Mouse (Mus musculus) kidney, adult 18-20 months (tissue): ENCODE data around the gene Babam2.

Experiments used
- DNase-seq: peaks from one replicate; pipeline ENCODE4 v3.0.0; 2021

Gene Babam2

GRCm38 (mm10) chr5:31892631-31893030 lies 195.1 kb downstream of the Babam2 start:
- DNase-seq = no peak

DNA sequence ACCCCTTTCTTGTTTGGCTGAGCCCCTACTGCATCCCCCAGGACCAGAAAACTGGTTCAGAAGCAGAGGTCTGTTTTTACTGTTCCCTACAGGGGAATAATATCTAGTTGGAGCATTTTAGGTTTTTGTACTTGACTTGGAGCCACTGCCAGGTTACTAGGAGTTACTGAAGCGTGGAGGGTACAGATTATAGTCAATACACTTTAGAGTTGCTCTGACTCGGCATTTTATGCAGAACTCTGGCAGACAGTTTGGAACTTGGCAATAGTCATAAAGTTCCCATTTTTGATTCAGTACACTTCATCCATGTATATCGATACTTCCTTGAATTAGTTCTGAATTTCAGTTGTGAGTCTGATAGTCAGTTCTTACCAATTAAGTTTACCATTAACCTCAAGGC lies 202.4 kb downstream of the Babam2 start:
- no peak for DNase-seq

GRCm38 (mm10) chr5:31902144-31902543 lies 204.7 kb downstream of the Babam2 start:
- DNase-seq = no peak

- DNase-seq = no peak
Measured at GRCm38 (mm10) chr5:31902891-31903290, 205.4 kb downstream of the Babam2 start.

DNA sequence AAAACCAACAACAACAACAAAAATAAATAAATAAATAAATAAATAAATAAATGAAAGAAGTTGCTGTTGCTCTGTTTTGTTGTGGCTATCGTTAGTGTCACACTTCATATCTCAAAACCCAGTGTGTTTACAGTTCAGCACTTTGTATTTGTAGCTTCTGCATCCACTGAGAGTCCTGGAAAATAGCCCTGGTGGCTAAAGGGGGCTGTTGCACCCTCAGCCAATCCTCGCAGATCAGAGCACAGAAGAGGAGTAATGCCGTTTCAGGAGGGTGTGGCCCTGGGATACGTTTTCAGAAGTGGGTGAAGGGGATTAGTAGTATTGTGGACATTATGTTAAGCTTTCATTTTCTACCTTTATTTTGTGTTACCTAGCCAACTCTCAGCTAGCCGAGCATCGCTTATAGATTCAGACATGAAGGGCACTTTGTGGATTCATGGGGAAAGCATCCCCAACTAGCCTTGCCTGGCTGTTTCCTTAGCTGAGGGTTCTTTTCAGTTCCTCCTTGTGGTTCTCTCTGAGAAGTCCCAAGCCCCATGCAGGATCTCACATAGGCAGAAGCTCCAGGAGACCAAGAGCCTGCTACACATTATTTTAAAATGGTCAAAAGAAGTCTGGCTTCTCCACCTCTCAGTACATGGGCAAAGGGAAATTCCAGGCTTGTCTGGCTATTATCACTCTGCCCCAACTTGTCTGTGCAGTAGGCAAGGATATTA lies 207.6 kb downstream of the Babam2 start:
- no peak for DNase-seq

- DNase-seq = no peak
Measured at GRCm38 (mm10) chr5:31905808-31906207, 208.3 kb downstream of the Babam2 start.

DNA sequence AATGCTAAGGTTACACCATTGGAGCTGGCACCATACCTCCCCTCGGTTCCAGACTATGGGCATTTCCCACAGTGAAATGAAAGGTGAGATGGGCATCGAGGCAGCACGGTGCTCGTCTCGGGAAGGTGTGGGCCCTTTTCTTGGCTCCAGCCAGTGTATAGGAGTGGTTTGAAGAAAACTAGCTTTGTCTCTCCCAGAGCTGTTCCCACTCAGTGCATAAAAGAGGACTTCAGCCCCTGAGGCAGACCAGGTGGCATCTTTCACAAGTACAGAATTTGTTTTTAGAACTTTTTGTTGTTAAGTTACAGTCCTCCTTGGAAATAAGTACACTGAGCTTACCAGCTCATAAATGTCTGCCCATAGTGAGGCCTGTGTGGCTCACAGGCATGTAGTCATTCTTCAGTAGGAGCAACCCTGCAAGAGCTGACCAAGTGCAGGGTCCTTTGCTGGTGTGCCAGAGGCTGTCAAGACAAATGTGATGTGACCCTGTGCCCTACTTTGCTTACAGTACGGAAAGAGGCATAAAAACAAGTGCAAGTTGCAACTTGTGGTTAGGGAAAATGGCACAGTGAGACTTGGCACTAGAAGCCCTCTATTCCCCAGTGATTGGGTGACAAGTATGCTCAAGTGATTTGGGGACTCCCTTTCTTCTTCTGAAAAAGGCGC lies 208.9 kb downstream of the Babam2 start:
- DNase-seq = no peak

DNA sequence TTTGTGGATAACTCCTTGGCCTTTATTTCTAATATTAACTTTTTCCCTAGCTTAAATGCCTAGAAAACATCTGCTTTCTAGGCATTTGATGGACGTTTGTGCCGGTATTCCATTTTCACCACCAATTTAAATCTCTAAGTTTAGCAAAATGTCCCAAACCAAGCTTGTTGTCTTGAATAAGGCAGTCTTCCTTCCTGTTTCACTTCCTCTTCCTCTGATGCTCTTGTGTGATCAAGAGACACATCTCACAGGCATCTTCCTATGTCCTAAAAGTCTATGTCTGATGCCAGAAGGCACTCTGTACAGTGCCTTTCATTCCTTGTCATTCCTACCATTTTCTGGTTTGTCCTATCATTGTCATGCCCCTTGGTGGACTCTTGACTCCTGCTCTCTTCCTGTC lies 210.5 kb downstream of the Babam2 start:
- DNase-seq = no peak

DNA sequence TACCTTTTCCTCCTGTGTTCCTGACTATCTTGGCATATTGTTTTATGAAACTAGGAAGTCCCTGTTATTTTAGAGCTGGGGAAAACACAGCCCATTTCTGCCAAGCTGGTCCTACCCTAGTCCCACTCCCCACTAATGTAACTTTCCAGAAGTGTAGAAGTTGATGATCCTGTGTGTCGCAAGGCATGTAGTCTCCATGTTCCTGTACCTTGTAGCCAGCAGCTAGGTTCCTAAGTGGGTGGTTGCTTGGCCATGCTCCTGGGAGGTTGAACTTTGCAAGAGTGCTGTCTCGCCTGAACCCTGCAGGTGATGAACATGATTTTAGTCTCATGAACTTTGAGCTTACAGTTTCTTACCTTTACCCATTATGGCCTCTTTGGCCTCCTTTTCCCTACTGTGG lies 211.3 kb downstream of the Babam2 start:
- no peak for DNase-seq

DNA sequence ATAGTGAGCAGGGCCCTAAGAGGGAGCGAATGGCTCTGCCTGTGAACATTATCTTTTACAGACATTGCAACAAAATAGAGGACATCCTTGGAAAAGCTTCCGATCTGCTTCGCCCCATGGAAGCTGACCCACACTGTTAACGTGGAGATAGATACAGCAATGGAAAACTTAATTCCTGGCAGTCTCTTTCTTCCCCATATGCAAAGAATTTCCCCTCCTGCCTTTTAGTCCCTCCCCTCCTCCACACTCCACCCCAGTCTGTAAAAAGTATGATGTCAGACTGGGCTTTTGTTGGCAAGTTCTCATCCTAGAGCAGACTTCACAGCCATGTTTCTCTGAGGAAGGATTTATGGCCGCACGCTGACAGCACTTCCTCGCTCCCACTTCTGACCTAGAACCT lies 218.8 kb downstream of the Babam2 start:
- DNase-seq = no peak

DNA sequence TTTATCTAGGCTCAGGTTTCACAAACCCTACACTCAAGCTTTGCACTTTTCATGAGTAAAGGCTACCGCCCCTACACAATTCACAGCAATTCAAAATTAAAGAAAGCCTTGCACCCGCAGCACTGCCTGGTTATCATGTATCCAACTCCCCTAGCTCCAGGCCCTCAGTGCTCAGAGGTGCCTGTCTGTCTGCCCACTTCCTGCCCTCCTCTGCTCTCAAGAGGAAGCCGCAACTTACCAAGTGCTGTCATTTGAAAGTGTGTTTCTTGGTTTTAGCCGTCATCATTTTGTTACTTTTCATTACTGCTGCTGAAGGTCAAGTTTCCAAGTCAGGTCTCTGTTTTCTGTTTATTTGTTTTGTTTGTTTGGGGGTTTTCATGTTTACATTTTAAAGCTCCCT lies 221.1 kb downstream of the Babam2 start:
- no peak for DNase-seq

DNA sequence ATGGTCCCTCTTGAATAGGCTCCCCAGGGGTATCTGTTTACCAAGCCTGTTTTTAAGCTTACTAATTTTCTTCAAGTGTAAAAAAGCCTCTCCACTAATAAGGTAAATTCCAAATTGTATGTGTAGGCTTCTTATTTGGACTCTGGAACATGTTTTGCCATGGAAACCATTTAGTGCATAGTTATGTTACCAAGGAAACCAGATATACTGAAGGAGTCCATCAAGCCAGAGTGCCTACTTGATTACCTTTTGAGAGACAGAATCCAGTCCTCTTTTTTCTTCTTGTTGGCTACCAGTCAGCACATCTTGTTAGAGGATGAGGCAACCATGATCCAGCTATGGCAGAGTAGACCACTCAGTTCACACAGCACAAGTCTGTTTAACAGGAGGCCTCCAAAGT lies 222.6 kb downstream of the Babam2 start:
- no peak for DNase-seq

DNA sequence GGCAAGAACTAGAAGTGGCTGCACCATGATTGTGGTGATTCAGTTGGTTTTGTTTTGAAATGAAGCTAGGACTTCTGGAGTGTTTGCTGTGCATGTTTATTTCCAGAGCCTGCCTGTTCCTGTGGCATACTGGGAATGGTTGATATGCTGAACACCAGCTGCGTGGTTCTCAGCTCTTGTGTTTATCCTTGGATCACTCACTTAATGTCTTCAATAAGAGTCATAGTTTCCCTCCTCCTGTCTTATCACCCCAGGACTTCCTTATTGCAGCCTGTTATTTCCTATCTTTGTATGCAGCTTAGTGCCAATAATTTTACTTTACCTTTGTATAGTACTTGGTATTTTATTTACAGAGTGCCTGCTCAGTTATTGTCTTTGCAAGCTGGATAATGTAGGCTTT lies 223.4 kb downstream of the Babam2 start:
- no peak for DNase-seq

DNA sequence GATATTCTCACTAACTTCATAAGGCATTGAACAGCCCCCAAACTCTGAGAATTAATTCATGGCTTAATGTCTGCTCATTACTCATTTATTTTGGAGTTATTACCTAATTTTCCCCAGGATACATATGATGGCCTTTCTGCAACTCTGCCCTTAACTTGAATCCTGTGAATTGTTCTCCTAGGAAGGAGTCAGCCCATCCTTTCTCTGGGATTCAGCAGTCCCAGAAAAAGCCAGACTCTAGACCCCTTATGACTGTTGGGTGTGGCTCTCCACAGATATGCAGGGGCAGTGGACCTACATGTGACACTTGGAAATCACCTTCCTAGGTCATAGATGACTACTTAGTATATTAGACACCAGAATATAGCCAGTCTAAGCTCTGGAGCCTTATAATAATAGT lies 226.6 kb downstream of the Babam2 start:
- DNase-seq = no peak

- no peak for DNase-seq
Measured at GRCm38 (mm10) chr5:31926551-31926950, 229.1 kb downstream of the Babam2 start.

DNA sequence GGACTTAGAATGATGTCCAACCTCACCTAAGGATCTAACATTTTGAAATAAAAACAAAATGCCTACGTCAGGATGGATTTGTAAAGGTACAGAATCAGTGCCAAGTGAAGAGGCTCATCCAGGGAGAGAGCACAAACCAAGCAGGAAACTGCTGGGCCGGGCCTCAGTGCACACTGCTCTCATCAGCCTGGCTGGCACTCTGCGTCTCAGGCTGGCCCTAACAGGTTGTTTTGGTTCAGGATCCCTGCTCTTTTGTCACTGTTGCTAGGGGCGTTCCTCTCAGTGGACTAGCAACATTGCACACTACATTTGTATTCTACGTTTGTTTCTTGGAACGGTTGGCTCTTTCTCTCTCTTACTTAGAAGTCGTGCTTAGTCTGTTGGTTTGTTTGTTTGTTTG lies 231.5 kb downstream of the Babam2 start:
- DNase-seq = no peak

DNA sequence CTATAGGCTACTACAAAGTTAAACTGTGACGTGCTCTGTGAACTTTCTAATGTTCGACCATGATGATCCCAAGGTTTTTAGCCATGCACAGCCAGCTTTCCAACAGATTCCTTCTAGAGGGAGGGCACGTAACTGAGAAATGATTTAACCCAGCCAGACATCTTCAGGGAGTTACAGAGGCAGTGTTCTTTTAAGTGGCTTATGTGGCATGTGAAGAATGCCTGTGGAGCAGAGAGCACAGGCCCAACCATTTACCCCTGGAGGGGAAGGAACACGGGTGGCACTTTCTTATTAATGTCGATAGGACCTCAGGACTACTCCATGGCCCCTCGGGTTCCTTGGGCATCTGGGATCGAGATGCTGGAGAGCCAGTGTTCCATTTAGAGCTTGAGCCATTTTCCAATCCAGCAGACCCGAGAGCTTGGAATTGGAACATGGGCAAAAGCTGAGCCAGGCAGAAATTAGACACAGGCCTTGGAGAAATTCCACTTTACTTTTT lies 233.7 kb downstream of the Babam2 start:
- no peak for DNase-seq

DNA sequence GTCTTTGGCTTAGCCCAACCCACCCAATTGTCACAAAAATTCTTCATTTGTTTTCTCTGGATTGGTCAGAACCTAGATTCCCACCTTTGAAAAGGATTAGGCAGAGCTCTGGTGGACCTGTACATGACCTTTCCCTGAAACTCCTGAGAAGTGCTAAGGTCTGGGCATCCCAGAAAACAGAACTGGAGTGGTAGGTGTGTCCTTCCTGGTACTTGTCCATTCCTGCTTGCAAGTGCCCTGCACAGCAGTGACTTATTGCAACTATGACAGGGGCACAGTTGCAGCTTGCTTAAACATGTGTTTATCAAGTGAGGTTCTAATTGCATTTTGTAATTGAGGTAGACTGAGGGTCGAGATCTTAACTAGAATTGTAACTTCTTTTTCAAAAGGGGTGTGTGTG lies 234.2 kb downstream of the Babam2 start:
- DNase-seq = no peak

DNA sequence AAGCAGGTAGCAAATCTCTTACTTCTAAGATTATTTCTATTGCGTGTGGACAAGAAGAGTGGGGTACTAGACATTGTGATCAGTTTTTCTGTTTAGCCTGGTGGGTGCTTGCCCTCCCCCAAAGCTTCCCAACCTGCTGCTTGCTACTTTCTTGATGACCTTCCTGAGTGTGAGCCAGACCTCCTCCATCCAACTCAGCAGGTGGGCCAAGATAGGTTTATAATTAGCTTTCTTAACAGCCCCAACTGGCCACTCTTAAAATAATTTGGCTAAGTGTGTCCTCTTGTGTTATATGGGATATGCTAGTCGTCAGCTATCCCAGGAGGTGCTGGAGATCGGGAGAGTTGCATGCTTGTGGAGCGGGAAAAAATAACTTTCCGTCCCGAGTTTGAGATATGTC lies 235.8 kb downstream of the Babam2 start:
- DNase-seq = no peak

DNA sequence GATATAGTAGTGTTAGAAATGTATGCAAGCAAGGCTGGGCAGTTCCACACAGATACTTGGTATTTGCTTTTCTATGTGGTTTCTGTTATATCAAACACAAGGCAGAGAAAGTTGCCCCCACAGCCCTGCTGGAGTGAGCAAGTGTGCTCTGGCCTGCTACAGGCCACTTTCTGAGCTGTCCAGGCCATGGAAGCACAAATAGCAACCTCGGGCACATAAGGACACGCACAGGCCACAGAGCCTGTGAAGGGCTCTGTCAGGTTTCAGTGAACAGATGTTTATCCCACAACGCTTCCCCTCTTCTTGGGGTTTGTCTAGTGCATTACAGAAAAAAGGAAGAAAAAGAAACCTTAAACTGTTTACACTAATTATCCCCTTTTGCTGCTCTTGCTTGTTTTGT lies 236.9 kb downstream of the Babam2 start:
- no peak for DNase-seq

- DNase-seq = no peak
Measured at GRCm38 (mm10) chr5:31935936-31936335, 238.5 kb downstream of the Babam2 start.

DNA sequence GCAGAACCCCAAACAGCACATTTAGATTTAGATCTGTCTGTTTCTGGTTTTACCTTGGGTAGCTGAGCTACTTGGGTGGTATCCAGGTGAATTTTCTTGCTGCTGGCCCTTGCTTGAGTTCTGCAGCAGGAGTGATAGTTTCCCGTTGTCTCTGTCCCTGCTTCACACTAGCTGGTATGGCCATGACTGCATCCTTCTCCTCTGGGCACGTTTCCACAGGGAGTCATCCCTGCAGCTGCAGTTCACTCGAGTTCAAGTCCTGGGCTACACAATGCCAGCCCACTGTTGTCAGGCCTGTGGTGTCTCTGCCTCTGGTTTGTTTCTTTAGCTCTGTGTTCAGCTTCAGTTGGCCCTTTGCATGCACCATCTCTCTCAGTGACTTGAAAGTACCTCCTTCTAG lies 239.0 kb downstream of the Babam2 start:
- no peak for DNase-seq

DNA sequence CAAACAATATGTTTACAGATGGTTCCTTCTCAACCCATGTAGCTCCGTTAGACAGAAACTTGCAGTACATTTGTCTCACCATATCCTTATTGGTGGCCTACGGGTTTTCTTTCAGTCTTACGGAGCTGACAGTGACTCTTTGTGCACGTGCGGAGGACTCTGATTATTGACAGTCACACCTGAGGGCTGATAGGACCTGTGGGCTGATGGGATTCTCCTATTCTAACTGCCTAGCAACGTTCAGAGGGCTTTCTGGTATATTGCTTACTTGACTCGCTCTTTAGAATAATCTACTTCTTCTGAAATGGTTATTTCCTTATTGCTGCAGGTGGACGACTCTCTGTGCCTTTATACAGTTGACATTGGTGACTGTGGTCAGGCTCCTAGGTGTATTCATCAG lies 243.4 kb downstream of the Babam2 start:
- no peak for DNase-seq

- DNase-seq = no peak
Measured at GRCm38 (mm10) chr5:31947185-31947584, 249.7 kb downstream of the Babam2 start.

- no peak for DNase-seq
Measured at GRCm38 (mm10) chr5:31949389-31949788, 251.9 kb downstream of the Babam2 start.
